In the genomic region with DNA sequence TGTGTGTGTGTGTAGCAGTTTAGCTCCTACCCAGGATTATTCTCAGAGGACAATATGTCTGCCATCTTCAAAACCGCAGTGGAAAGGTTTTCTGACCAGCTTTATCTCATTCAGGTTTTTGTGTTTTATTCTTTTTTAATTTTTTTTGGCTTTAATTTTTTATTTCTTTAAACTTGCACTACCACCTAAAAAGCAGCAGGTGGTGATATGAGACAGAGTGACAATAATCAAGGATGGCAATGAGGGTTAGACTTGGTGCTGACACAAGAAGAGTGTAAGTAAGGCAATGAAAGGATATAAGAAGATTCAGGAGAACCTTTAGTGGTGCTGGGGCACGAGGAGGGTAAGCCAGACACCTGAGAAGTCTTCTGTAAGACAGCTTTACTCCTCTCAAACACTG, we compare ENCODE assay signal across 18 mouse cellular contexts.
DNase-seq lines count a peak whose midpoint lies in the region; ATAC-seq and TF ChIP-seq lines count a peak whose summit lies in the region.
"Had no signal": no experiment of that assay in that cellular context is flagged by ENCODE, and none has a peak within 500 bp of the region (broad histone marks: within the 10 kb centered on the region; RNA-seq: fewer than 3 reads in every experiment).

No protein-coding gene starts in this region.

- H3K4me3 ChIP-seq in intestine, postnatal 0 days (ENCODE audit: low read depth, low read length), result no peak overlapping the region
- H3K4me3 ChIP-seq in intestine, embryonic 15.5 days (replicated peaks), result no peak overlapping the region
- no peak overlapping the region for H3K4me3 ChIP-seq in lung, postnatal 0 days (ENCODE audit: low read depth, low read length)
- H3K4me3 ChIP-seq in stomach, postnatal 0 days (ENCODE audit: low read depth, low read length), result no peak overlapping the region
- H3K4me3 ChIP-seq: forebrain, embryonic 13.5 days; hindbrain, embryonic 10.5 days; lung, embryonic 15.5 days had no signal

- H3K36me3 ChIP-seq in intestine, postnatal 0 days (ENCODE audit: control insufficient read depth, insufficient read depth), result no peaks in the 10 kb centered on the region
- no peaks in the 10 kb centered on the region for H3K36me3 ChIP-seq in intestine, embryonic 15.5 days
- no peaks in the 10 kb centered on the region for H3K36me3 ChIP-seq in lung, postnatal 0 days (ENCODE audit: insufficient read depth, low read length)
- no peaks in the 10 kb centered on the region for H3K36me3 ChIP-seq in stomach, postnatal 0 days (ENCODE audit: control insufficient read depth, insufficient read depth, low read length)
- H3K36me3 ChIP-seq: hindbrain, embryonic 10.5 days; lung, embryonic 15.5 days had no signal

- peak; percentile 68 for TF ChIP-seq CTCF in intestine, postnatal 0 days (IDR thresholded peaks at IDR 0.05; ENCODE audit: low read depth)
- peak; percentile 36 for TF ChIP-seq CTCF in lung, postnatal 0 days (IDR thresholded peaks at IDR 0.05)
- TF ChIP-seq CTCF in stomach, postnatal 0 days (IDR thresholded peaks at IDR 0.05; ENCODE audit: low read depth), result peak; percentile 64

- H3K9me3 ChIP-seq in intestine, postnatal 0 days (ENCODE audit: control insufficient read depth), result no peaks in the 10 kb centered on the region
- no peaks in the 10 kb centered on the region for H3K9me3 ChIP-seq in intestine, embryonic 15.5 days
- H3K9me3 ChIP-seq in lung, postnatal 0 days (ENCODE audit: low read length), result no peaks in the 10 kb centered on the region
- no peaks in the 10 kb centered on the region for H3K9me3 ChIP-seq in stomach, postnatal 0 days (ENCODE audit: control insufficient read depth, low read length)
- H3K9me3 ChIP-seq: forebrain, embryonic 13.5 days; hindbrain, embryonic 10.5 days; lung, embryonic 15.5 days had no signal

- no peak for DNase-seq in lung, postnatal 0 days (ENCODE audit: low spot score)
- no peak for DNase-seq in lung, postnatal 14 days
- DNase-seq in NIH3T3 (ENCODE audit: low read depth), result peak; percentile 6
- no peak for DNase-seq in stomach, postnatal 0 days (ENCODE audit: low spot score)
- DNase-seq in layer of hippocampus, adult 9-10 months (ENCODE audit: low spot score), result no peak
- no peak for DNase-seq in urinary bladder, adult 18-20 months (ENCODE audit: low spot score in 2 of 2)
- DNase-seq: adrenal gland, adult 2 months; cerebellum, adult 11 months; cerebellum, postnatal 36 days; kidney, postnatal 10 days; midbrain, embryonic 14.5 days had no signal

- no peak for ATAC-seq in intestine, postnatal 0 days
- ATAC-seq in intestine, embryonic 15.5 days, result no peak
- ATAC-seq in lung, postnatal 0 days, result no peak
- no peak for ATAC-seq in stomach, postnatal 0 days (ENCODE audit: low FRiP score, low TSS enrichment)
- ATAC-seq: CD4-positive, CD25-positive, alpha-beta regulatory T cell, adult 4 months; forebrain, embryonic 13.5 days; inflammation-experienced regulatory T-cells, adult 6 months had no signal

- H3K4me1 ChIP-seq in intestine, postnatal 0 days (replicated peaks; ENCODE audit: control insufficient read depth, insufficient read depth, low read length), result no peaks in the 10 kb centered on the region
- H3K4me1 ChIP-seq in intestine, embryonic 15.5 days (replicated peaks), result no peaks in the 10 kb centered on the region
- no peaks in the 10 kb centered on the region for H3K4me1 ChIP-seq in lung, postnatal 0 days (ENCODE audit: insufficient read depth, low read depth, low read length)
- no peaks in the 10 kb centered on the region for H3K4me1 ChIP-seq in stomach, postnatal 0 days (replicated peaks; ENCODE audit: control insufficient read depth, insufficient read depth)
- H3K4me1 ChIP-seq: forebrain, embryonic 13.5 days; hindbrain, embryonic 10.5 days; lung, embryonic 15.5 days had no signal

- no peak overlapping the region for H3K9ac ChIP-seq in intestine, postnatal 0 days (ENCODE audit: low read depth, low read length)
- no peak overlapping the region for H3K9ac ChIP-seq in intestine, embryonic 15.5 days
- H3K9ac ChIP-seq in lung, postnatal 0 days (replicated peaks; ENCODE audit: low read depth), result no peak overlapping the region
- no peak overlapping the region for H3K9ac ChIP-seq in stomach, postnatal 0 days (ENCODE audit: low read length)
- H3K9ac ChIP-seq: forebrain, embryonic 13.5 days; lung, embryonic 15.5 days had no signal

- WGBS in intestine, postnatal 0 days, result 72% methylated on average over 2 of the region's 2 CpGs
- WGBS in intestine, embryonic 15.5 days, result 77% methylated on average over 2 of the region's 2 CpGs
- WGBS in lung, postnatal 0 days, result 67% methylated on average over 2 of the region's 2 CpGs
- WGBS in stomach, postnatal 0 days, result 77% methylated on average over 2 of the region's 2 CpGs

- no peak overlapping the region for H3K27ac ChIP-seq in intestine, postnatal 0 days (ENCODE audit: low read depth, low read length)
- H3K27ac ChIP-seq in intestine, embryonic 15.5 days, result no peak overlapping the region
- no peak overlapping the region for H3K27ac ChIP-seq in lung, postnatal 0 days (ENCODE audit: low read length)
- no peak overlapping the region for H3K27ac ChIP-seq in stomach, postnatal 0 days (replicated peaks)
- H3K27ac ChIP-seq: forebrain, embryonic 13.5 days; hindbrain, embryonic 10.5 days; lung, embryonic 15.5 days had no signal

- no peak overlapping the region for H3K4me2 ChIP-seq in intestine, postnatal 0 days (replicated peaks; ENCODE audit: low read depth)
- H3K4me2 ChIP-seq in intestine, embryonic 15.5 days (replicated peaks), result no peak overlapping the region
- H3K4me2 ChIP-seq in lung, postnatal 0 days (replicated peaks; ENCODE audit: low read depth, low read length), result no peak overlapping the region
- H3K4me2 ChIP-seq in stomach, postnatal 0 days (replicated peaks; ENCODE audit: low read depth), result no peak overlapping the region
- H3K4me2 ChIP-seq: forebrain, embryonic 13.5 days; lung, embryonic 15.5 days had no signal

- H3K27me3 ChIP-seq in intestine, postnatal 0 days (replicated peaks; ENCODE audit: control insufficient read depth, insufficient read depth, low read length), result no peaks in the 10 kb centered on the region
- no peaks in the 10 kb centered on the region for H3K27me3 ChIP-seq in intestine, embryonic 15.5 days (replicated peaks)
- no peaks in the 10 kb centered on the region for H3K27me3 ChIP-seq in lung, postnatal 0 days (replicated peaks; ENCODE audit: insufficient read depth, low read length)
- no peaks in the 10 kb centered on the region for H3K27me3 ChIP-seq in stomach, postnatal 0 days (ENCODE audit: control insufficient read depth, insufficient read depth, low read length)
- H3K27me3 ChIP-seq: forebrain, embryonic 13.5 days; lung, embryonic 15.5 days had no signal

- TF ChIP-seq EP300 in lung, postnatal 0 days (IDR thresholded peaks at IDR 0.05), result no peak
- no peak for TF ChIP-seq EP300 in stomach, postnatal 0 days (optimal IDR thresholded peaks at IDR 0.05)
